Mouse (Mus musculus) cerebellum, adult 2 months (tissue): ENCODE data around the gene Eipr1.

Experiments
- CTCF ChIP-seq: fragments of 200-500 bp; IDR thresholded peaks from 2 replicates; pipeline ENCODE4 v1.5.1; 2011; ENCODE audit warnings: low read depth, mild to moderate bottlenecking, control low read depth, low read length, moderate library complexity, borderline replicate concordance; ENCODE audit not compliant: insufficient read depth
- POLR2A ChIP-seq: fragments of 200-500 bp; IDR thresholded peaks from 2 replicates; pipeline ENCODE4 v1.6.1; 2011; ENCODE audit warnings: low read length, control low read depth, borderline replicate concordance; ENCODE audit not compliant: insufficient read depth

DNA sequence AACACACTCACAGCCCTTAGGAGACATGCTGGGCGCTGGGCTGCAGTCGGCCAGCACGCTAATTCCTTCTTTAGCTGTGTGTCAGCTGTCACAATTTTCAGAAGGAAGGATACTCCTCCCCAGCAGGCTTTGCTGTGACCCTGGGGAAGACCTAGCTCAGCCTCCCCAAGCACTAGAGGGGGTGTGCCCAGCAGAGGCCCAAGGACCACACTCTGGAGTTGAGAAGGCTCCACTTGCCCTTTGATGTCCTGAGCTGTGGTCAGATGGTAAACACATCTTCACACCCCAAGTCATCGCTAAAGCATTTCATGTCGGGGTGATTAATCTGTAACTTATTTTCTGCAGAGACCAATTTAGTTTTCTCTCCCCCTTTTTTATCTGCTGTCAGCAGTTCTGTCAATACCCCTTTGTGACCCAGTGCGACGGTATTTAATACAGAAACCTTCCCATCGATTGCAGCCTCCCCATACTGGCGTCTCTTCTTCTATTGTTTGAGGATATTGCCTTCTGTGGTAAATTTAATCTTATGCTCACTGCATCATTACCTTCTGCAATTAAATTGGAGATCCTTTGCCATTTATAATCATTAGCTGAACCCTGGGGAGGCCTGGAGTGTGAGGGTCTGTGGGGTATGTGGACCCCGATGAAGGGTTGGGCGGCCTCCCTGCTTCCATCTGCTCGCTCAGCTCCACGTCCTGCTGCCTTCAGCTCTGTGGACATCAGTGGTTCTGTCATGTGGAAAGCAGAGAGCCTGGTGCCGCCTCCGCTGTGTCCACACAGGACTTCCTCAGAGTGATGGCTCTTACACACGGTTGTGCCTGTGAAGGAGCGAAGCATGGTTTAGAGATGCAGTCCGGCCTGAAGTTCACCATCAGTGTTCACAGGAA, 97.4 kb downstream of the Eipr1 start:
- TF ChIP-seq CTCF (no peak), POLR2A (no peak)
